Mouse (Mus musculus): ENCODE measurements at regions not wholly inside any gene's neighbourhood (a gene's known extent, or its start where the extent isn't known, plus 50 kb on each side); places are given as distances from the start of the nearest gene placed in this dataset.

GRCm38 (mm10) chr13:31194971-31195370 is 221.0 kb downstream of the Gm5447 start:
- TF ChIP-seq CTCF (IDR thresholded peaks at IDR 0.05; ENCODE audit: low read depth, low read length) (no peak), GATA1 (IDR thresholded peaks at IDR 0.05; ENCODE audit: borderline replicate concordance, low read length) (no peak), TAL1 (conservative IDR thresholded peaks at IDR 0.05; ENCODE audit: low read depth, low read length) (no peak), POLR2AphosphoS5 (IDR thresholded peaks at IDR 0.05; ENCODE audit: insufficient replicate concordance, low read depth, low read length) (no peak)
